Mouse (Mus musculus) layer of hippocampus, adult 11-12 months (tissue): ENCODE measurements around the gene Gstm4.

ENCODE experiments used
- DNase-seq: peaks from one replicate; pipeline ENCODE4 v3.0.0; 2022; ENCODE audit warnings: low spot score

Gstm4 gene

DNA sequence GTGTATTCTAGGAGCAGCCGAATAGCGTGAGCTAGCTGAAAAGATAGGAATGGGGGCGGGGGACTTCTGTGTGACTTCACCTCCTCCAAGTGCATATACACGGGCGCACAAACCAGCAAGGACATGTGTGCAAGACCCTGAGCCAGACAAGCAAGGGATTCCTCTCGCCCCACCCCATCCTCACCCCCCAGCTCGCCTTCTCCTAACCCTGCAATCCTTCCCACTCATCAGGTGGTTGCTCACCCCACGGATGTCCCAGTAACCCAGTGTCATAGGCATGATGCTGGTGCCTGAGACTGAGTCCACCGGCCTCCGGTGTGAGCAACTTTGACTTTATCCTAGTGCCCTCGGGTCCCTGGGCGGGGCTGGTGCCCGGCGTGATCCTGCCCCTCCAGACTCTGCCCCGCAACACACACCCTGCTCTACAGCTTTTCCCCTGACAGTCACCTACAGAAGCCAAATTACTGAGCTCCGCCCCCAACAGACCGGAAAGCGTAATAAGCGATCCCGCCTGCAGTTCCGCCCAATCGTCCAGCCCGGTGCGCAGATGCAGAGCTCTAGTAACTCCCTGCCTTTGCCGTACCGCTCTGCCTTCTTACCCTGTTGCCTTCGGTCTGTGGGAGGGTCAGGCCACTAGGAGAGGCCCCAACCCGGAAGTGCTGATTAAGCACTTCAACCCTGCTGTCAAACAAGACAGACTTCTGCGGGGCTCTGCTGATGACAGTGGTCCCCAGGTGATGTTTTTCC, at the start of gene Gstm4:
TSS of gene Gstm4 (minus strand) at position 501 of the 747 bp plus-strand sequence.
- DNase-seq, result peak; percentile 88

DNA sequence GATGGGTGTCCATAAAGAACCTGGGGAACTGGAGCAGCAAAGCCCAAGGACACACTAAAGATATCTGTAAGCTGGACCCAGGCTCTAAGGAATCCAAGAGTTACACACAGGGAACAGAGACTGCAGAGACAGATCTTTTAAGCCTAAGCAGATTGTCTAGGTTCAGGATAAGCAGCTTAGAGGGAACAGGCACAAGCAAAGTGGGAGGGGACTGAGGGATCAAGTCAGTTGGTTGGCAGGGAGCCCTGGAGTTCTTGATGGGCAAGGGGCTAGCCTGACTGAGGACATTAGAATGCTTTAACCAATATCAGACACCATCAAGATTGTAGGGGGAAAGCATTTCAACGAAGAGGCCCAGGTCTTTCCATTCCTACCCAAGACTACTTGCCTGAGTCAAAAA, 49.5 kb upstream of the Gstm4 start:
- no peak for DNase-seq

DNA sequence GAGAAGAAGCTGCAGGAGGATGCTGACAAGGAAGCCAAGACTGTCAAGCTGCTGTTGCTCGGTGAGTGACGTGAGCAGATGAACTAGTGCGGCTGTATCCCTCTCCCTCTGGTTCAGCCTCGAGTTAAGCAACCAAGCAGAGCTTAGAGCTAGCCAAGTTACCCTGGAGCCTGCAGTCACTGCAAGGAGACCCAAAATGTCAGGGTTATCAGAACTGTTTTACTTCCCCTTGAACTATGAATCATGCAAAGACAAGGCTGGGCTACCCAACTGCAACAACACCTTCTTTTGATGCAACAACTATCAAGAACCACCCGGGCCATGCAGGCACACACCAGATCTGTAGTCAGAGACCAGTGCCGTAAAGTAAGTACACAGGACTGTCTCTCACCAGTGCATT, 48.6 kb upstream of the Gstm4 start:
- DNase-seq, result no peak

DNA sequence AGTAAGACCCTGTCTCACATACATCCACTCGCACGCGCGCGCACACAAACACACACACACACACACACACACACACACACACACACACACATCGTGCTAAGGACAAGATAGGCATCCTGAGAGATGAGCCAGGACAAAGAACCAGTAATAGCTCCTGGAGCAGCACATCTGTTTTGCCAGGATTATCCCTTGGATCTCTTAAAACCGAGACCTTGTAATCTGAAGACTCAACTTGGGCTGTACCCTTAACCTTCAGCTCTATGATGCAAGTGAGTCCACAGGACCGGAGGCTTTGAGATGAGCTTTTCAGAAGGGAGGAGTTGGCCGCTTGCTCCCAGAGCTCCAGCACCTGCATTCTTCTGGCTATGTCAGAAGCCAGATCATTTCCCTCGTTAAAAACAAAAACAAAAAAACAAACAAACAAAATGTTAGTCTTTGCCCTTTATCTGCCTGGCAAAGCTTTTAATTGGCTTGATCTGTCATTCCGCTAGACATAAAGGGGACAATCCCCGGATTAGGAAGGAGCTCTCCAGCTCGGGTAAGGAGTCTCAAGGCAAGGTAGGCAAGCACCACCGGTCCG, 47.9 kb upstream of the Gstm4 start, which contains the start of gene Gnat2:
TSS of gene Gnat2 (plus strand) at position 254 of the 580 bp plus-strand sequence.
- no peak for DNase-seq

DNA sequence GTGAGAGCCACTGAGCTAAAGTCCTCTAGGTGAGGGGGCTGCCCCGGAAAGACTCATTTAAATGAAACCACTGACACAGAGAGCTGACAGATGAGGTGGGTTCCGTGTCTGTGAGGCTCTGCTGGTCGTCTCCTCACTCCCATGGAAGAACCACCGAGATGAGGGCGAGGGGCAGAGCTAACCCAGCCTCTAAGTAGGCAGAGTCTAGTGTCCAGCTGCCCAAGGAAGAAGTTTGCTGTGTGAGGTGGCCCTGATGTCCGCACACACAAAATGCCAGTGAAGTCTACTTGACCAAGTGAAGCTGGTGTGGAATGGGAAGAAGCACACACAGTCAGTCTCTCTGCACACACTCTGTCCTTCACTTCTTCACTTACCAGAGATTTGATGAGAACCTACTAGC, 47.3 kb upstream of the Gstm4 start:
- DNase-seq, result no peak

DNA sequence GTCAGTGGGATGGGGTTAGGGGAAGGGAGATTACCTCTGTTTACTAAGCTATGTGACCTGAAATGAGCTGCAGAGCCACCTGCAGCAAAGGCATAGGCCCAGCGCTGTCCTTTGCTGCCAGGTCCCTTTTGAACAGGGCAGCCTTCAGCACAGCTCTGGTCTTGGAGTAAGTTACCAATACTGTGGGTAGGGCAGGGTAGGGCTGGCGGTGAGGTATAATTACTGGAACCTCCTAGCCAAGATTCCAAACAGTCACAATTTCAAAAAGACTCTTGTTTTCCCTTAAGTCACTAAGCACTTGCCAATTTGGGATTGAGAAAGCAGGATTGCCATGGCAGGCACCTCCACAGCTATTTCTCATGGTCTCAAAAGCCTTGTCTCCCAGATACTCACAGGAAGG, 45.9 kb upstream of the Gstm4 start:
- DNase-seq, result no peak

DNA sequence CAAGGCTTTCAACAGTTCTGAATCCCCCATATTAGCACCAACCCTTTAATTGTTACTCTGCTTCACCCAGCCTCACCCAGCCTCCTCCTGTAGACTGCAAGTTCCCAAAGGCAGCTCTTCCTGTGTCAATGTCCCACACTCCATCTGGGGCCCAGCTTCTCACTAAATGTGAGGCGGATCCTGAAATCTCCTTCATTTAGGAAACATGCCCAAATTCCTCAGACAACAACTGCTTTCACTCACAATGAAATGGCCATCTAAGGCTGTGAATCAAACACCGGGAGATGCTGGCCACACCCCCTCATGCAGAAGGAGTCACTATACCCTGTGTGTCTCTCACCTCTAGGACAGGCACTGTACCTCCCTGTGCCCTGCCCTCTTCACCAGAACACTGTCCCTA, 45.2 kb upstream of the Gstm4 start:
- no peak for DNase-seq

- DNase-seq, result no peak
Measured at GRCm38 (mm10) chr3:108088842-108089380, 44.2 kb upstream of the Gstm4 start.

DNA sequence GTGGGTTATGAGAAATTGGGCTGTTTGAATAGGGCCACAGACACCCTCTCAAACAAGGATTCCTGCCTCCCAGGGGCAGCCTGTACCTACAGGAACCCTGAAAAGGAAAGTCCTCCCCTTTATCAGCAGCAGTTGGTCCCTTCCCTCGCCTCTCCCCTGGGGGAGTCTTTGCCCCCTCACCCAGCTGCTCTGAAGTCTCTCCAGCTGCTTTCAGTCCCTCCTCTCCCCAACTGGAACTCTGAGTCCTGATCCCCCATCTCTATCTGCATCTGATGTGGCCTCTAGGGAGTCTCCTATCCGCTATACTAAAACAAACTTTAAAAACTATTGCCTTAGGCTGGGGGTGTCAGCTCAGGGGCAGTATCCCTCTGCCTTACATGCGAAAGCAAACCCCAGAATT, 42.6 kb upstream of the Gstm4 start:
- DNase-seq, result no peak

- peak; percentile 61 for DNase-seq
Measured at GRCm38 (mm10) chr3:108086470-108086979, 41.8 kb upstream of the Gstm4 start, which contains the start of gene Ampd2. Ampd2 (minus strand) TSS chr3:108086651.

DNA sequence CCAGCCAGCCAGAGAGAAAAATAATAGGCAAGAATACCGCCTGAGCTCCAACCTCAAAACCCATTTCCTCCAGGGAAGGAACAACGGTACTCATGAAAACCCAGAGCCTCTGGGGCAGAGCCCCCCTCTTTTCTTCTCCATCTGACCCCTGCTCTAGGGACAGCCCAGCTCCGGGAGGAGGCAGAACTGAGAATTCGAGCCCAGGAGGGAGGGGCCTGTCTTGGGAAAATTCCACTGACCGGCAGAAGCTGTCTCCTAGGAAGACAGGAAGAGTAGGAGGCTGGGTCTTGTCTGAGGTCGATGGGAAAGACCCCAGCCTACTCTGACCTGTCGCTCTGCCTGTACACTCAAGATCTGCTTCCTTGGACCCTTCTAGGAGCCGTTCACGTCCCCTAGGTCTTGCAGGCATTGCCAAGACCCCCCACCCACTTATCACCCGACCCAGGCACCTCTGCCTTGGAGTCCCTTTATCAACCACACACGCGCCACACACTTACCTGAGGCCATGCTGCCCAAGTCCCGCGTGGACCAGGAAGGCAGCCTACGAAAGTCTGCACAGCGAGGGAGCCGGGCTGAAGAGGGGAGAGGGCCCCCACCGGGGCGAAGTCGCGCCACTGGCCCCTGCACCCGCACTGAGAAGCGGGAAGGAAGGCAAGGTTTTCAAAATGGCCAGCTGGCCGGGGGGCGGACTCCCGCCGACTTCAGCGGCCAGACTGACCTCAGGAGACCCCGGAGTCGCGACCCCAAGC, 41.2 kb upstream of the Gstm4 start:
- peak; percentile 57 for DNase-seq

DNA sequence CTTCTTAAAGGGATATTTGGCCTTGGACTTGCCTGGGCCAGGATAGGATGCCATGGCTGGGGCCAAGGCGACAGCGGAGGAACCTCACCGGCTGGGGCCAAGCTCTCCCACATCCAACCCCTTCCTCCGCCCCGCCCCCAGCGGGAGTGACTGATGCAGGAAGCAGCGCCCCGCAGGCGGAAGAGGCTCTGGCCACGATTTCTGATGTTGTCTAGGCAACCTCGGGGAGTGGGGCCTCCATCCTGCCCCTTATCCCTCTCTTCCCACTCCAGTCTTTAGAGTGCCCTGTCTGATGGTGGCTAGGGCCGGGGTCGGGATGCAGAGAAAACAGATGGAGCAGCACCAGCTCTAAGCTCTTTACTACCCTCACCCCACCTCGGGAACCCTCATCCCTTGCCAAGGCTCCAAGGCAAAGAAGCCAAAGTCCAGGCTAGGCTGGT, 40.6 kb upstream of the Gstm4 start:
- DNase-seq, result peak; percentile 91

GRCm38 (mm10) chr3:108084767-108085270, 40.1 kb upstream of the Gstm4 start:
- no peak for DNase-seq

DNA sequence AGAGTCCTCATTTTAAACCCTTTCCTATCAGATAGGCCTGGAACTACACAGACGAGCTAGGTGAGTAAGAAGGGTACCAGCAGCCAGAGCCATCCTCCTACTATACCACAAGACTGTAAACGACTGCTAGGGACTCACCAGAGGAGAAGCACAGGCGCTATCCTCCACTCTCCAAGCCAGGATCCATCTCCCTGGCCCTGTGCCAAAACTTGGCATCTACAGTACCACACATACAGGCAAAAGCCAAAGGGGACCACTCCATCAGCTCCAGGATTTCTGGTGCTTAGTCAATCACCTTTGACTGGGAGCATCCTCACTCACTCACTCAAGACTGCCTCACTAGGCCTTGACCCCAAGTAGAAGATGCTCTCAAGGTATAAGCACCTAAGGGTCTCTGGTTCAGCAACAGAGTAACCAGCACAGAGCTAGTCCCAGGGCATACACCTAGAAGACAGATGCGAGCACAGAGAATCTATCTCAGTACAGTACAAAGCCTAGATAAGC, 39.3 kb upstream of the Gstm4 start:
- DNase-seq, result no peak

DNA sequence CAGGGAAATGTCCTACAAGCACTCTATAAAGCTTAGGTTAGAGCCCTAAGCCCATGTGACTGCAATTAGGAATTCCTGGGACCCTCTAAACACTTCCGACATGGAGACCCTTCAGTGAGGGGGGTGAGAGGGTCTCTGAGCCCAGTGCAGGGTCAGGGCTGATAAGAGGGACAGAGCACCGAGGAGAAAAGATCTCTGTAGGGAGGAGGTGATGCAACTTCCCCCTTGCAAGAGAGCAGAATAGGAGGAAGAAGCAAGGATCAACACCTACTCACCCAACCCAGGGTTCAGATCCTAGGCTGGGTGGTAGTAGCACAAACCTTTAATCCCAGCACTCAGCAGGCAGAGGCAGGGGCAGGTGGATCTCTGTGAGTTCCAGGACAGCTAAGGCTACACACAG, 38.5 kb upstream of the Gstm4 start:
- no peak for DNase-seq

- DNase-seq, result no peak
Measured at GRCm38 (mm10) chr3:108082251-108082875, 37.7 kb upstream of the Gstm4 start.

- no peak for DNase-seq
Measured at GRCm38 (mm10) chr3:108081681-108082080, 37.0 kb upstream of the Gstm4 start.

DNA sequence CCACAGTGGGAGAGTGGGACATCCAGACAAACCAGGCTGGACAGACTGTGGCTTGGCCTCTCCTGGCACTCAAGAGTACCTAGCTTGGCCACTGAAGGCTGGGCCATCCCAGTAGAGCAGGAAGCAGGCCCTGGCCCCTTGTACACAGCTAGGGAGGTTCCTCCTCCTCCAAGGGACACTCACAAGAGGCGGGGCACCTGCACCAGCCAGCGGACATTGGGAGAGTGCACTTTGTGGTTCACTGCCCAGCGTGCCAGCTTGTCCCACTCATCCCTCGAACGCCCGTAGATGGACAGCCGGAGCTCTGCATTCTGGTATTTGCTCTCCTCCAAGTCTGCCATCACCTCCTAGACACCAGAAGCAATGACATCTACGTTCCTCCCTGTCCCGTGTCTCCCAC, 32.1 kb upstream of the Gstm4 start:
- no peak for DNase-seq

DNA sequence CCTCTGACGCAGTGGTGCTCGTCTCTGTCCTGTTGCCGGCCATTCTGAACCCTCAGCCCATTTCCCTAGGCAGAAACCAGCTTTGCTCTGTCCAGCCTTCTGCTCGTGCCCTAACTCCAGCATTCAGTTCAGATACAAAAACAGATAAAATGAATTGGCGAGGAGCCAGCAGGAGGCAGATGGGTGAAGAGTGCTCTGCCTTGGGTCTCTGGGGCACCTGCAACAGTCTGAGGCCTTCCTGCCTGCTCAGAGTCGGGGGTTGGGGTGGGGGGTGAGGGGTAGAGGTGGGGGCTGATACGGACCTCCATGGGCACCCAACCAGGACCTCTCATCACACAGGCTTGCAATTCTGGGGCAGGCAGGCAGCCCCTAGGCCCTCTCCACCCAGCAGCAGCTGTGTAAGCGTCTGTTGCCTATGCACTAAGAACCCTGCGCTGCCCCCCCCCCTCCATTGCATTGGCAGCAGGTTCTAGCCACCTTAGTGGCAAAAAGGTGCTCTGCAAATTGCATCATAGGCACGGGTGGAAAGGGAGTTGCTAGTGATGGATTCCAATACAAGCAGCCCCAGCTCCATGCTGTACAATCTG, 28.4 kb upstream of the Gstm4 start:
- no peak for DNase-seq

DNA sequence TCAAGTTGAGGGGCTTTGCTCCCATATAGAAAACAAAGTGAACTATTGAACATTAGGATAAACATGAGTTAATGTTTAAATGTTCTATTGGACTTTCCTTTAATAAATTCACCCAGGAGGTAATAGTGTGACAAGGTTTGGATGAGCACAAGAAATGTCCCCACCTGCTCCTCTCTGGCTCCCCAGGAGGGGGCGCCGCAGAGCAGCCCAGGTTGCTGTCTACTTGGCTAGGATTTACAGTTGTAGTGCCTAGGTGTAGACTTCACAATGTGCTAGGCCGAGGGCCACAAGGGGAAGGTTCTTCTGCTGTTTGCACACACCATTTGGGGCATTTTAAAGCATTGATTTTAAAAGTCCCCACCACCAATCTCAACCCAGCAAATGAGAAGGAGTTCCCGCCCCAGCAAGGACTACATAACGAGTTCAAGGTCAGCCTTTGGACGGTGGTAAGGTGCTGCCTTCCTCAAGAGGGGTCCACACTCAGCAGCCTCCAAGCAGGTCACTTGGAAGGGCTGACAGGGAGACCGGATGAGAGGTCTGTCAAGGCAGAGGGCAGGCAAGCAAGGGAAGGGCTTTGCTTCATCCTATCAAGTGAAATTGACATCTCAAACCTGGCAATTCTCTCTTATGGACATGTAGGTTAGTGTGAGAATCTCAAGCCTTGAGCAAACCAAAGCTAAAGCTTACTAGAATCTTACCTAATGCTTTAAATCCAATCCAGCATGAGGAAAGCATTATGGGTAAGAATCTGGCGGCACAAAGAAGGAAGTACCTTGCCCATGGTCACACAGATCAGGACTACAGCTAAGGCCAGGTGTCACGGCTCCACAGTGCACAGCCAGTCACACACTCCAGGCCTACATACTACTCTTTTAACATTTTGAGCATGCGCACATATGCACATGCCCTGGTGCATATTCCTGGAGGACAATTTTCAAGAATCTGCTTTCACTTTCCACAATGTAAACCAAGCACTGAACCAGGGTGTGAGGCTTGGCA, 25.9 kb upstream of the Gstm4 start:
- peak; percentile 70 for DNase-seq
